Mouse (Mus musculus): ENCODE results near the gene Srd5a1. TPM values are rescaled to one million over a fixed set of nuclear protein-coding genes. Genes with fewer than 3 reads are reported as not detected.

Gene Srd5a1
- polyA plus RNA-seq, 1 experiment from 2014 or later: 25.5 TPM

GRCm38 (mm10) chr13:69593453-69593852 is 17.8 kb downstream of the Srd5a1 start:
- Histone ChIP-seq H3K9ac (replicated peaks; ENCODE audit: low read length) (no peak overlapping the region), H3K27me3 (ENCODE audit: control insufficient read depth, insufficient read depth, low read length) (no peaks in the 10 kb centered on the region), H3K4me3 (replicated peaks; ENCODE audit: low read depth, low read length) (no peak overlapping the region), H3K27ac (replicated peaks; ENCODE audit: low read depth, low read length) (no peak overlapping the region), H3K9me3 (ENCODE audit: control insufficient read depth, low read length) (no peaks in the 10 kb centered on the region), H3K36me3 (ENCODE audit: control insufficient read depth, insufficient read depth, low read length) (no peaks in the 10 kb centered on the region), H3K4me1 (ENCODE audit: control insufficient read depth, insufficient read depth, low read length) (no peaks in the 10 kb centered on the region), H3K4me2 (ENCODE audit: low read length) (no peak overlapping the region)
- ATAC-seq (ENCODE audit: low FRiP score, low TSS enrichment): no peak
- no peak for DNase-seq
- WGBS: 77% methylated on average over 8 of the region's 8 CpGs

GRCm38 (mm10) chr13:69592226-69592625 is 19.0 kb downstream of the Srd5a1 start:
- WGBS: 83% methylated on average over 8 of the region's 8 CpGs
- no peak for ATAC-seq (ENCODE audit: low FRiP score, low TSS enrichment)

GRCm38 (mm10) chr13:69591338-69591737 is 19.9 kb downstream of the Srd5a1 start:
- Histone ChIP-seq H3K27me3 (ENCODE audit: control insufficient read depth, insufficient read depth, low read length) (no peaks in the 10 kb centered on the region), H3K9me3 (ENCODE audit: control insufficient read depth, low read length) (no peaks in the 10 kb centered on the region), H3K36me3 (ENCODE audit: control insufficient read depth, insufficient read depth, low read length) (no peaks in the 10 kb centered on the region), H3K4me3 (replicated peaks; ENCODE audit: low read depth, low read length) (no peak overlapping the region), H3K4me1 (ENCODE audit: control insufficient read depth, insufficient read depth, low read length) (no peaks in the 10 kb centered on the region), H3K4me2 (ENCODE audit: low read length) (no peak overlapping the region), H3K27ac (replicated peaks; ENCODE audit: low read depth, low read length) (no peak overlapping the region), H3K9ac (replicated peaks; ENCODE audit: low read length) (no peak overlapping the region)
- WGBS: 96% methylated on average over 5 of the region's 5 CpGs
- no peak for DNase-seq
- ATAC-seq (ENCODE audit: low FRiP score, low TSS enrichment): no peak

More at GRCm38 (mm10) chr13:69592226-69592625, 19.0 kb downstream of the Srd5a1 start:
- Histone ChIP-seq H3K4me2 (ENCODE audit: low read length) (no peak overlapping the region), H3K9ac (replicated peaks; ENCODE audit: low read length) (no peak overlapping the region), H3K27ac (replicated peaks; ENCODE audit: low read depth, low read length) (no peak overlapping the region), H3K4me1 (ENCODE audit: control insufficient read depth, insufficient read depth, low read length) (no peaks in the 10 kb centered on the region), H3K27me3 (ENCODE audit: control insufficient read depth, insufficient read depth, low read length) (no peaks in the 10 kb centered on the region), H3K4me3 (replicated peaks; ENCODE audit: low read depth, low read length) (no peak overlapping the region), H3K36me3 (ENCODE audit: control insufficient read depth, insufficient read depth, low read length) (no peaks in the 10 kb centered on the region), H3K9me3 (ENCODE audit: control insufficient read depth, low read length) (no peaks in the 10 kb centered on the region)
- peak; percentile 10 for DNase-seq

- WGBS: 79% methylated on average over 6 of the region's 6 CpGs
- Histone ChIP-seq H3K36me3 (ENCODE audit: control insufficient read depth, insufficient read depth, low read length) (no peaks in the 10 kb centered on the region), H3K4me1 (ENCODE audit: control insufficient read depth, insufficient read depth, low read length) (no peaks in the 10 kb centered on the region), H3K27me3 (ENCODE audit: control insufficient read depth, insufficient read depth, low read length) (no peaks in the 10 kb centered on the region), H3K9me3 (ENCODE audit: control insufficient read depth, low read length) (no peaks in the 10 kb centered on the region), H3K27ac (replicated peaks; ENCODE audit: low read depth, low read length) (no peak overlapping the region), H3K9ac (replicated peaks; ENCODE audit: low read length) (no peak overlapping the region), H3K4me2 (ENCODE audit: low read length) (no peak overlapping the region), H3K4me3 (replicated peaks; ENCODE audit: low read depth, low read length) (no peak overlapping the region)
- ATAC-seq (ENCODE audit: low FRiP score, low TSS enrichment): no peak
- no peak for DNase-seq
Observed at GRCm38 (mm10) chr13:69588263-69588662, 23.0 kb downstream of the Srd5a1 start.

- H3K4me2 ChIP-seq (ENCODE audit: low read length): no peak overlapping the region
- ATAC-seq (ENCODE audit: low FRiP score, low TSS enrichment) (no peak), DNase-seq (no peak)
- H3K27me3 ChIP-seq (ENCODE audit: control insufficient read depth, insufficient read depth, low read length): no peaks in the 10 kb centered on the region
- H3K4me3 ChIP-seq (replicated peaks; ENCODE audit: low read depth, low read length): no peak overlapping the region
- H3K36me3 ChIP-seq (ENCODE audit: control insufficient read depth, insufficient read depth, low read length): no peaks in the 10 kb centered on the region
- WGBS: 82% methylated on average over 3 of the region's 3 CpGs
- H3K9me3 ChIP-seq (ENCODE audit: control insufficient read depth, low read length): no peaks in the 10 kb centered on the region
- no peak overlapping the region for H3K9ac ChIP-seq (replicated peaks; ENCODE audit: low read length)
- no peak overlapping the region for H3K27ac ChIP-seq (replicated peaks; ENCODE audit: low read depth, low read length)
- no peaks in the 10 kb centered on the region for H3K4me1 ChIP-seq (ENCODE audit: control insufficient read depth, insufficient read depth, low read length)
Observed at GRCm38 (mm10) chr13:69587849-69588248, 23.4 kb downstream of the Srd5a1 start.

- no peak overlapping the region for H3K9ac ChIP-seq (replicated peaks; ENCODE audit: low read length)
- no peak overlapping the region for H3K4me2 ChIP-seq (ENCODE audit: low read length)
- no peaks in the 10 kb centered on the region for H3K36me3 ChIP-seq (ENCODE audit: control insufficient read depth, insufficient read depth, low read length)
- ATAC-seq (ENCODE audit: low FRiP score, low TSS enrichment) (no peak), DNase-seq (no peak)
- H3K9me3 ChIP-seq (ENCODE audit: control insufficient read depth, low read length): no peaks in the 10 kb centered on the region
- no peaks in the 10 kb centered on the region for H3K4me1 ChIP-seq (ENCODE audit: control insufficient read depth, insufficient read depth, low read length)
- H3K27me3 ChIP-seq (ENCODE audit: control insufficient read depth, insufficient read depth, low read length): no peaks in the 10 kb centered on the region
- no peak overlapping the region for H3K4me3 ChIP-seq (replicated peaks; ENCODE audit: low read depth, low read length)
- no peak overlapping the region for H3K27ac ChIP-seq (replicated peaks; ENCODE audit: low read depth, low read length)
- 48% methylated on average over 10 of the region's 10 CpGs for WGBS
Observed at GRCm38 (mm10) chr13:69586337-69586736, 24.9 kb downstream of the Srd5a1 start.

GRCm38 (mm10) chr13:69585828-69586227 is 25.4 kb downstream of the Srd5a1 start:
- no peak for ATAC-seq (ENCODE audit: low FRiP score, low TSS enrichment)
- H3K4me2 ChIP-seq (ENCODE audit: low read length): no peak overlapping the region
- no peaks in the 10 kb centered on the region for H3K9me3 ChIP-seq (ENCODE audit: control insufficient read depth, low read length)
- H3K4me3 ChIP-seq (replicated peaks; ENCODE audit: low read depth, low read length): no peak overlapping the region
- H3K27ac ChIP-seq (replicated peaks; ENCODE audit: low read depth, low read length): no peak overlapping the region
- no peak for DNase-seq
- no peak overlapping the region for H3K9ac ChIP-seq (replicated peaks; ENCODE audit: low read length)
- H3K36me3 ChIP-seq (ENCODE audit: control insufficient read depth, insufficient read depth, low read length): no peaks in the 10 kb centered on the region
- no peaks in the 10 kb centered on the region for H3K4me1 ChIP-seq (ENCODE audit: control insufficient read depth, insufficient read depth, low read length)
- no peaks in the 10 kb centered on the region for H3K27me3 ChIP-seq (ENCODE audit: control insufficient read depth, insufficient read depth, low read length)
- 65% methylated on average over 6 of the region's 6 CpGs for WGBS

GRCm38 (mm10) chr13:69583591-69583990 is 27.7 kb downstream of the Srd5a1 start:
- H3K4me2 ChIP-seq (ENCODE audit: low read length): no peak overlapping the region
- WGBS: 94% methylated on average over 6 of the region's 6 CpGs
- H3K9ac ChIP-seq (replicated peaks; ENCODE audit: low read length): no peak overlapping the region
- DNase-seq: no peak
- no peak for ATAC-seq (ENCODE audit: low FRiP score, low TSS enrichment)
- no peaks in the 10 kb centered on the region for H3K9me3 ChIP-seq (ENCODE audit: control insufficient read depth, low read length)
- H3K36me3 ChIP-seq (ENCODE audit: control insufficient read depth, insufficient read depth, low read length): no peaks in the 10 kb centered on the region
- no peak overlapping the region for H3K27ac ChIP-seq (replicated peaks; ENCODE audit: low read depth, low read length)
- no peaks in the 10 kb centered on the region for H3K4me1 ChIP-seq (ENCODE audit: control insufficient read depth, insufficient read depth, low read length)
- no peaks in the 10 kb centered on the region for H3K27me3 ChIP-seq (ENCODE audit: control insufficient read depth, insufficient read depth, low read length)
- H3K4me3 ChIP-seq (replicated peaks; ENCODE audit: low read depth, low read length): no peak overlapping the region

- Histone ChIP-seq H3K27me3 (ENCODE audit: control insufficient read depth, insufficient read depth, low read length) (no peaks in the 10 kb centered on the region), H3K27ac (replicated peaks; ENCODE audit: low read depth, low read length) (no peak overlapping the region), H3K9ac (replicated peaks; ENCODE audit: low read length) (no peak overlapping the region), H3K4me3 (replicated peaks; ENCODE audit: low read depth, low read length) (no peak overlapping the region), H3K4me1 (ENCODE audit: control insufficient read depth, insufficient read depth, low read length) (no peaks in the 10 kb centered on the region), H3K4me2 (ENCODE audit: low read length) (no peak overlapping the region), H3K36me3 (ENCODE audit: control insufficient read depth, insufficient read depth, low read length) (no peaks in the 10 kb centered on the region), H3K9me3 (ENCODE audit: control insufficient read depth, low read length) (no peaks in the 10 kb centered on the region)
- ATAC-seq (ENCODE audit: low FRiP score, low TSS enrichment) (no peak), DNase-seq (no peak)
- 85% methylated on average over 6 of the region's 6 CpGs for WGBS
Observed at GRCm38 (mm10) chr13:69582411-69582810, 28.8 kb downstream of the Srd5a1 start.
